Mouse (Mus musculus) bone marrow, adult 2 months (tissue): ENCODE measurements around the gene Hspbap1. TPM values are rescaled to one million over a fixed set of nuclear protein-coding genes. Genes with fewer than 3 reads are reported as not detected.

Experiments used
- H3K27ac ChIP-seq: fragments of 200-500 bp; 2 replicates; pipeline ENCODE4 v1.5.1; 2012; ENCODE audit warnings: low read depth, mild to moderate bottlenecking, control low read depth, inconsistent platforms, low read length; ENCODE audit not compliant: control insufficient read depth, poor library complexity, insufficient read depth
- H3K4me1 ChIP-seq: fragments of 200-500 bp; 2 replicates; pipeline ENCODE4 v1.6.1; 2011; ENCODE audit warnings: low read length; ENCODE audit not compliant: control insufficient read depth, insufficient read depth
- H3K4me3 ChIP-seq: fragments of 200-500 bp; replicated peaks from 2 replicates; pipeline ENCODE3; 2011; ENCODE audit warnings: mild to moderate bottlenecking, low read depth, low read length, control low read depth; ENCODE audit not compliant: control insufficient read depth
- CTCF ChIP-seq: fragments of 200-500 bp; IDR thresholded peaks from 2 replicates; pipeline ENCODE4 v1.5.1; 2011; ENCODE audit warnings: low read length, control low read depth; ENCODE audit not compliant: control insufficient read depth, insufficient read depth
- POLR2A ChIP-seq: fragments of 200-500 bp; IDR thresholded peaks from 2 replicates; pipeline ENCODE4 v1.6.1; 2011; ENCODE audit warnings: low read depth, mild to moderate bottlenecking, control low read depth, low read length, borderline replicate concordance; ENCODE audit not compliant: control insufficient read depth
- WGBS: fragments of 180-500 bp; shearing (Covaris S2); methylation state at CpG from one replicate; pipeline ENCODE4 v1.1.7; 2018; 5-methylcytosine and 5-hydroxymethylcytosine counted together
- polyA plus RNA-seq: library from polyadenylated mRNA; stranded (reverse); fragments of >200 nt; gene quantifications from 2 replicates; pipeline ENCODE4 v1.2.4, GENCODE M21; 2011; ENCODE audit warnings: low replicate concordance; ENCODE audit not compliant: missing spikeins, insufficient read depth, insufficient read length

The Hspbap1 gene
- 15.1 and 20.2 TPM in 2 replicates for polyA plus RNA-seq

DNA sequence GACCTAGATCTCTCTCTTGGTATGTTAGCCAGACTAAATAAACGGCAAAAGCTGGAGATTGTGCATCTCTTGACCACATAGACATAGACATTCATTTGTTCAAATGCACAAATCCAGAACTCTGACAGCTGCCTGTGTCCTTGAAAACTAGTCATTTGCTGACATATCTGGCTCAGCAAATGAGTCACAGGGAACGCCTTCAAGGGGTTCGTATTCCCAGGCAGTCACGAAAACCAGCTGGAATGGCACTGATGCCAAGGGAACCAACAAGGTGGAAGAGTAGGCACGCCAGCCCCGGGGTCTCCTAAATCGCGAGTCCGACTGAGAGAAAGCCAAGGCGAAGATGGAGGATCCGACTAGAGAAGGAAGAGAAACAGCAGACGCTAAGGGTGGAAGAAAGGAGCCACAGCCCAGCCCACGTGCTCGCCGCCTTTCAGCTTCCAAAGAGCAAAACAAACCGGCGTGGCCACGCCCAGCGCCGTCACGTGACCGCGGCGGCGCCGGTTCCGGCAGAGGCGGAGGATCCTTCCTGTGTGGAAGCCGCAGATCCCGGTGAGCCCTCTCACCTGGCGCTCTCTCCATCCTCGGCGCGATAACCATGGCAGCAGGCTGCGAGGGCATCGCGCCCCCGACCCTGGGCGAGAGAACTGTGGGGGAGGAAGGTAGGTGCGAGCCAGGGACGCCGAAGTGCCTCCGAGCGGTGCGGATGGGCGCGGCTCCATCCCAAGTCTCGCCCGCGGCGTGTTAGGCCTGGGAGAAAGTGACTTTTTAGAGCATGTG, at the start of gene Hspbap1:
Gene Hspbap1 (plus strand): TSS at position 498 of the 780 bp plus-strand sequence.
- TF ChIP-seq CTCF (no peak), POLR2A (peak; percentile 89; the same call in 1 of the 2 replicates)
- Histone ChIP-seq H3K27ac (peak within 1 kb of the TSS; percentile 86), H3K4me3 (peak within 1 kb of the TSS; percentile 97), H3K4me1 (peaks cover 3% of the 10 kb centered on the region; the same call in 1 of the 2 replicates)
- under 1% methylated on average over 51 of the region's 51 CpGs for WGBS

DNA sequence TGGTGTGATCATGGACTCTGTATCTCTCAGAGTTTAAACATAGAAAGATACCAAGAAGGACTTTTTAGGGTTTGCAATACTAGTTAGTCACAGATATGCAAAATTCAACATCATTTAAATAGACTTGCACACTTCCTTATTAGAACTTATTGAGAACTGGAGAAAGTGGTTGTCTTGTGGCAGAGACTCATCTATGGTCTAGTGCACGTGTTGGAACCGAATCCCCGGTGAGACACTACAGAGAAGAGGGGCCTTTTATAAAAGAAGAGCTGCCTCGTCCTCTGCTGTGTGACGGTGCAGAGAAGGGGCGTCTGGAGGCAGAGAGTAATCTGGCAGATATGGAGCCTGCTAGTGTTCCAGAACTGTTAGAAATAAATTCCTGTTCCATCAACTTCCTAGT, 45.6 kb upstream of the Hspbap1 start:
- Histone ChIP-seq H3K27ac (no peak overlapping the region), H3K4me3 (no peak overlapping the region), H3K4me1 (no peaks in the 10 kb centered on the region)
- no peak for TF ChIP-seq CTCF
- TF ChIP-seq POLR2A, result no peak
- 86% methylated on average over 6 of the region's 6 CpGs for WGBS

DNA sequence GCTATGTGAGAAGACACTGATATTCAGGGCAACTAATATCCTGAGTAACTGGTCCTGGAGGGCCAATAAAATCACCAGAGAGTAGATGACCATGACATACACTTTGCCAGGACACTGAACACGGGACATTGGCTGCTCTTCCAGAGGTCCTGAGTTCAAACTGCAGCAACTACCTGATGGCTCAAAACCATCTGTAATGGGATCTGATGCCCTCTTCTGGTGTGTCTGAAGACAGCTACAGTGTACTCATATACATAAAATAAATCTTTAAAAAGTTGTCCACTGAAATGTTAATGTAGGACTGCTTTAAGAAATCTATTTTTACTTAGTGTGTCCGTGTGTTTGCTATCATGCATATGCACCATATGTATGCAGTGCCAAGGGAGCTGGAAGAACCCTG, 43.6 kb upstream of the Hspbap1 start:
- H3K27ac ChIP-seq, result no peak overlapping the region
- H3K4me1 ChIP-seq, result no peaks in the 10 kb centered on the region
- H3K4me3 ChIP-seq, result no peak overlapping the region
- WGBS, result 83% methylated on average over 2 of the region's 2 CpGs
- TF ChIP-seq POLR2A, result no peak
- no peak for TF ChIP-seq CTCF

GRCm38 (mm10) chr16:35729151-35729738, 40.9 kb upstream of the Hspbap1 start:
- H3K27ac ChIP-seq, result no peak overlapping the region
- no peaks in the 10 kb centered on the region for H3K4me1 ChIP-seq
- no peak for TF ChIP-seq CTCF
- no peak for TF ChIP-seq POLR2A
- WGBS, result 90% methylated on average over 8 of the region's 8 CpGs
- no peak overlapping the region for H3K4me3 ChIP-seq

DNA sequence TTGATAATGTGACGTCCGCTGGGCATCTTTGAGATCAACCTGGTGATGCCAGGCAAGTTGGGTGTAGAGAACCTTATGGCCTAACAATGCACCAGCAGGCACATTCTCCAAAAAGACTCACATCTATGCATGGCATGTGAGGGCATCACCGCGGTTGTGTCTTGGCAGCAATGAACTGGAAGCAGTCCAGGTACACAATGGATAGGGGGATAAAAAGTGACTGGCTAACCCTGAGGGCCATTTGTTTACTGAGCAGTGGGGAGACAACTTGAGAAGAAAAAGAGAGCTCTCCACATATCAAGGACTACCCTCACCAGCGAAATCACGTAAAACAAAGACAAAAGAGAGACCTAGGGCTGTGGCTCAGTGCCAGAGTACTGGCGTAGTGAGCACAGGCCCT, 38.1 kb upstream of the Hspbap1 start:
- no peak for TF ChIP-seq POLR2A
- TF ChIP-seq CTCF, result no peak
- WGBS, result 89% methylated on average over 7 of the region's 7 CpGs
- Histone ChIP-seq H3K4me3 (no peak overlapping the region), H3K4me1 (no peaks in the 10 kb centered on the region), H3K27ac (no peak overlapping the region)

GRCm38 (mm10) chr16:35734038-35734437, 36.1 kb upstream of the Hspbap1 start:
- H3K27ac ChIP-seq, result no peak overlapping the region
- 15% methylated on average over 6 of the region's 6 CpGs for WGBS
- no peak overlapping the region for H3K4me3 ChIP-seq
- no peaks in the 10 kb centered on the region; the same call in 1 of the 2 replicates for H3K4me1 ChIP-seq
- peak; percentile 94 for TF ChIP-seq CTCF
- no peak for TF ChIP-seq POLR2A

DNA sequence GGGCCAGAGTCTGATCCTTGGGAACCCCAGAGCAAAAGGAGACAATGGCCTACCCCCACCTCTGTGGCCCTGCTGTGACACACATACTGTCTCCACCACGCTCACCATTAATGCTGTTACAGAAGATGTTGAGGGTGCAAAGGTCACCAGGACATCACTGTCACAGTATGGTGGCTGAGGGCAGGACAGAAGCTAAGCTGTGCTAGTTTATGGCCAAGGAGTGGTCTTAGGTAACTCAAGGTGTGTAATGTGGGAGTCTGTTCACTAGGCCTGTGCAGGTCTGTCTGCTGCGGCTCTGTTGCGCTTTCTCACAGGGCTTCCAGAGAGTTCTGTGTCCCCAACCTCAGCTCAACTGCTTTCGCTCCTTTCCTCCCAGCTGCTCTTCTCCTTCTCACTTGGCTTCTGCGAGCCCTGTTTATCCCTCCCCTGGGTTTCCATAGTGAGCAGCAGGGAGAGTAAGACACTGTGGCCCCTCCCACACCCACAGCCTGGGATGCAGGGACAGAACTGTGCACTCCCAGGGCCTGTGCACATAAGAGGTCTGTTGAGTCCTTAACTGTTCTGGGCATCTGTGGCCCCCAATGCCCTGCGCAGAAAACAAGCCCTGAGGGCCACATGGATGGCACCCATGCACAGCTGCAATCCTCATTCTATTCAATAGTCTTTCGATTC, 31.9 kb upstream of the Hspbap1 start:
- WGBS, result 94% methylated on average over 7 of the region's 7 CpGs
- Histone ChIP-seq H3K4me3 (no peak overlapping the region), H3K27ac (no peak overlapping the region), H3K4me1 (no peaks in the 10 kb centered on the region; the same call in 1 of the 2 replicates)
- TF ChIP-seq CTCF, result no peak
- TF ChIP-seq POLR2A, result no peak

GRCm38 (mm10) chr16:35739548-35739947, 30.6 kb upstream of the Hspbap1 start:
- Histone ChIP-seq H3K4me3 (no peak overlapping the region), H3K27ac (no peak overlapping the region), H3K4me1 (no peaks in the 10 kb centered on the region; the same call in 1 of the 2 replicates)
- no peak for TF ChIP-seq CTCF
- WGBS, result 4% methylated on average over 1 of the region's 1 CpGs
